Mouse (Mus musculus) B cell, adult 67 days (primary cell): ENCODE measurements around the gene Gpbp1l1. TPM values are rescaled to one million over a fixed set of nuclear protein-coding genes. Genes with fewer than 3 reads are reported as not detected.

ENCODE experiments used
- total RNA-seq, 2 experiments: library from RNA; stranded (reverse); gene quantifications; 4 replicates each; pipeline ENCODE4 v1.2.4; 2023

The Gpbp1l1 gene
- total RNA-seq = 100 to 1,000 TPM; 111 to 123 TPM

GRCm38 (mm10) chr4:116557306-116558121 lies at the start of gene Gpbp1l1:
Gpbp1l1 (plus strand) TSS chr4:116557658.

GRCm38 (mm10) chr4:116555413-116556300 lies 1.8 kb upstream of the Gpbp1l1 start, which contains the start of gene Tmem69:
Tmem69 (minus strand) TSS chr4:116555936.

GRCm38 (mm10) chr4:116596379-116596778 lies 38.9 kb downstream of the Gpbp1l1 start, which contains the start of gene Ccdc17:
Ccdc17 (plus strand) TSS chr4:116596654.

GRCm38 (mm10) chr4:116627722-116628662 lies 70.5 kb downstream of the Gpbp1l1 start, which contains the start of gene Nasp:
Nasp (minus strand) TSS chr4:116627941.

Other genes starting within 250 kb of the Gpbp1l1 start
- 10 to 100 TPM; 31.5 to 33.5 TPM for gene Mast2, start 93.5 kb upstream of the Gpbp1l1 start, total RNA-seq
- gene Ipp, start 50.1 kb upstream of the Gpbp1l1 start, total RNA-seq = 10 to 100 TPM; 12.3 to 17.4 TPM
- 10 to 100 TPM; 13.0 to 17.9 TPM for gene Tmem69, start 1.7 kb upstream of the Gpbp1l1 start, total RNA-seq
- 10 to 100 TPM; 18.6 to 25.2 TPM for gene Ccdc17, start 39.0 kb downstream of the Gpbp1l1 start, total RNA-seq
- gene Nasp, start 70.3 kb downstream of the Gpbp1l1 start, total RNA-seq = 10 to 100 TPM; 62.3 to 75.8 TPM
- 100 to 1,000 TPM; 187 to 188 TPM for gene Akr1a1, start 94.0 kb downstream of the Gpbp1l1 start, total RNA-seq
- gene Prdx1, start 127.9 kb downstream of the Gpbp1l1 start, total RNA-seq = 100 to 1,000 TPM; 149 to 152 TPM
- gene Mmachc, start 150.7 kb downstream of the Gpbp1l1 start, total RNA-seq = 1 to 10 TPM; 4.8 to 5.6 TPM
- 10 to 100 TPM; 27.1 to 29.6 TPM for gene Ccdc163, start 150.9 kb downstream of the Gpbp1l1 start, total RNA-seq
- gene Tesk2, start 163.3 kb downstream of the Gpbp1l1 start, total RNA-seq = 10 to 100 TPM; 12.4 to 13.5 TPM
- 10 to 100 TPM; 52.3 to 58.0 TPM for gene Toe1, start 250.0 kb downstream of the Gpbp1l1 start, total RNA-seq